21 mouse cellular contexts compared by ENCODE assay signal in the genomic region with DNA sequence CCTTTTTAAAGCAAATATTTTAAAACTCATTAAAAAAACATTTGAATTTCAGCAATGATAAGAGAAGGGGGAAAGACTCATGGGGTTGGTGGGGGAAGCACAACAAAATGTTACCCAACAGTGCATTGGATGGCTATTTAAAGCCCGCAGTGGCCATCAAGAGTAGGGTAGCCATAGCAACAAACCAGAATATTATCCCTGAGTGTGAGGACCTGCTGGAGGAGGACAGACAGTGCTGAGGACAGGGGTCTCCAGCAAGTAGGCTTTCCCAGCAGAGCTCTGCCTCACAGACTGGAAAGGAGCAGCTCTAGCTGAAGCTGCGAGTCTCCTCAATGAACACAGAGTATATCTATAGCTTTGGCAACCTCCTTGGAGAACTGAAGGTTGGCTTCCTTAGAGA.
A peak's percentile ranks its signal among the peaks of the same experiment; 100 is the strongest.
DNase-seq lines count a peak whose midpoint lies in the region; ATAC-seq and TF ChIP-seq lines count a peak whose summit lies in the region.
"Had no signal": no experiment of that assay in that cellular context is flagged by ENCODE, and none has a peak within 500 bp of the region (broad histone marks: within the 10 kb centered on the region; RNA-seq: fewer than 3 reads in every experiment).

No protein-coding gene starts in this region.

- no peaks in the 10 kb centered on the region for H3K9me3 ChIP-seq in hindbrain, embryonic 16.5 days (ENCODE audit: control insufficient read depth, low read length)
- H3K9me3 ChIP-seq in hindbrain, embryonic 13.5 days, result no peaks in the 10 kb centered on the region
- H3K9me3 ChIP-seq in midbrain, postnatal 0 days (ENCODE audit: low read length), result no peaks in the 10 kb centered on the region
- no peaks in the 10 kb centered on the region for H3K9me3 ChIP-seq in midbrain, embryonic 10.5 days (replicated peaks)
- H3K9me3 ChIP-seq: embryonic facial prominence, embryonic 12.5 days; heart, embryonic 15.5 days; hindbrain, embryonic 15.5 days had no signal

- H3K4me3 ChIP-seq in hindbrain, embryonic 16.5 days (ENCODE audit: low read length), result no peak overlapping the region
- no peak overlapping the region for H3K4me3 ChIP-seq in hindbrain, embryonic 13.5 days
- no peak overlapping the region for H3K4me3 ChIP-seq in midbrain, postnatal 0 days (ENCODE audit: low read depth, low read length)
- H3K4me3 ChIP-seq in midbrain, embryonic 10.5 days, result no peak overlapping the region
- H3K4me3 ChIP-seq: embryonic facial prominence, embryonic 12.5 days; heart, embryonic 15.5 days; hindbrain, embryonic 15.5 days had no signal

- no peak overlapping the region for H3K27ac ChIP-seq in hindbrain, embryonic 16.5 days (ENCODE audit: low read depth, low read length)
- no peak overlapping the region for H3K27ac ChIP-seq in hindbrain, embryonic 13.5 days
- no peak overlapping the region for H3K27ac ChIP-seq in midbrain, postnatal 0 days (ENCODE audit: low read depth, low read length)
- H3K27ac ChIP-seq in midbrain, embryonic 10.5 days (replicated peaks), result no peak overlapping the region
- H3K27ac ChIP-seq: embryonic facial prominence, embryonic 12.5 days; heart, embryonic 15.5 days; hindbrain, embryonic 15.5 days had no signal

- H3K9ac ChIP-seq in hindbrain, embryonic 16.5 days (ENCODE audit: low read depth, low read length), result no peak overlapping the region
- H3K9ac ChIP-seq in hindbrain, embryonic 13.5 days, result no peak overlapping the region
- H3K9ac ChIP-seq in midbrain, postnatal 0 days (replicated peaks; ENCODE audit: low read length, poor library complexity, severe bottlenecking), result no peak overlapping the region
- H3K9ac ChIP-seq: embryonic facial prominence, embryonic 12.5 days; heart, embryonic 15.5 days; hindbrain, embryonic 15.5 days had no signal

- intact Hi-C loops in left cerebral cortex, postnatal 14 days (cut with DNase I), result no loop called here
- intact Hi-C loops in left cerebral cortex, postnatal 4 days (cut with DNase I), result no loop called here

- H3K4me2 ChIP-seq in hindbrain, embryonic 16.5 days (ENCODE audit: low read length), result no peak overlapping the region
- H3K4me2 ChIP-seq in hindbrain, embryonic 13.5 days, result no peak overlapping the region
- H3K4me2 ChIP-seq in midbrain, postnatal 0 days (ENCODE audit: low read depth, low read length, poor library complexity, severe bottlenecking), result no peak overlapping the region
- H3K4me2 ChIP-seq: embryonic facial prominence, embryonic 12.5 days; heart, embryonic 11.5 days; heart, embryonic 15.5 days; hindbrain, embryonic 15.5 days had no signal

- DNase-seq in cerebellum, postnatal 10 days, result peak; percentile 15 to 30
- DNase-seq in cerebellum, postnatal 4 days (ENCODE audit: low spot score in 2 of 2), result no peak
- peak; percentile 24 to 25 for DNase-seq in left cerebral cortex, postnatal 14 days (ENCODE audit: low spot score in 2 of 2)
- DNase-seq in left cerebral cortex, postnatal 4 days, result no peak
- DNase-seq in midbrain, postnatal 0 days (ENCODE audit: low spot score), result no peak
- no peak for DNase-seq in midbrain, embryonic 10.5 days (ENCODE audit: low spot score)
- DNase-seq: adrenal gland, adult 8-10 months; adrenal gland, postnatal 36 days; B cell, adult 2 months; gastrocnemius, postnatal 36 days; heart, adult 18-20 months; heart, postnatal 14 days had no signal

- H3K27me3 ChIP-seq in hindbrain, embryonic 16.5 days (replicated peaks; ENCODE audit: control insufficient read depth, insufficient read depth, low read length), result no peaks in the 10 kb centered on the region
- H3K27me3 ChIP-seq in hindbrain, embryonic 13.5 days, result no peaks in the 10 kb centered on the region
- no peaks in the 10 kb centered on the region for H3K27me3 ChIP-seq in midbrain, postnatal 0 days (ENCODE audit: insufficient read depth, low read length)
- H3K27me3 ChIP-seq in midbrain, embryonic 10.5 days (ENCODE audit: low read depth, poor library complexity, severe bottlenecking), result no peaks in the 10 kb centered on the region
- H3K27me3 ChIP-seq: embryonic facial prominence, embryonic 12.5 days; heart, embryonic 15.5 days; hindbrain, embryonic 15.5 days had no signal

- no peak for TF ChIP-seq CTCF in midbrain, postnatal 0 days (IDR thresholded peaks at IDR 0.05)

- H3K4me1 ChIP-seq in hindbrain, embryonic 16.5 days (ENCODE audit: control insufficient read depth, insufficient read depth, low read depth, low read length), result no peaks in the 10 kb centered on the region
- H3K4me1 ChIP-seq in hindbrain, embryonic 13.5 days (replicated peaks), result no peaks in the 10 kb centered on the region
- H3K4me1 ChIP-seq in midbrain, postnatal 0 days (ENCODE audit: insufficient read depth, low read length), result no peaks in the 10 kb centered on the region
- no peaks in the 10 kb centered on the region for H3K4me1 ChIP-seq in midbrain, embryonic 10.5 days
- H3K4me1 ChIP-seq: embryonic facial prominence, embryonic 12.5 days; heart, embryonic 15.5 days; hindbrain, embryonic 15.5 days had no signal

- 81% methylated on average over 2 of the region's 2 CpGs for WGBS in hindbrain, embryonic 16.5 days
- WGBS in hindbrain, embryonic 13.5 days, result 86% methylated on average over 2 of the region's 2 CpGs
- 70% methylated on average over 2 of the region's 2 CpGs for WGBS in midbrain, postnatal 0 days
- 88% methylated on average over 2 of the region's 2 CpGs for WGBS in midbrain, embryonic 10.5 days

- H3K36me3 ChIP-seq in hindbrain, embryonic 16.5 days (ENCODE audit: control insufficient read depth, insufficient read depth, low read length), result no peaks in the 10 kb centered on the region
- H3K36me3 ChIP-seq in hindbrain, embryonic 13.5 days, result no peaks in the 10 kb centered on the region
- H3K36me3 ChIP-seq in midbrain, postnatal 0 days (ENCODE audit: insufficient read depth, low read length), result no peaks in the 10 kb centered on the region
- H3K36me3 ChIP-seq in midbrain, embryonic 10.5 days, result no peaks in the 10 kb centered on the region
- H3K36me3 ChIP-seq: embryonic facial prominence, embryonic 12.5 days; G1E; heart, embryonic 15.5 days; hindbrain, embryonic 15.5 days had no signal

- ATAC-seq in hindbrain, embryonic 16.5 days, result peak; percentile 65
- no peak for ATAC-seq in hindbrain, embryonic 13.5 days (ENCODE audit: low FRiP score)
- 0 out of 2 replicates have a peak, but pooled peaks have one; percentile 13 for ATAC-seq in midbrain, postnatal 0 days (ENCODE audit: low FRiP score)
- ATAC-seq: CD4-positive, CD25-positive, alpha-beta regulatory T cell, adult 4 months; forebrain, embryonic 16.5 days had no signal

Comparison
In these comparisons a context has a peak if more than half of its experiments do, and no peak if none do; other contexts are left out.
1. DNase-seq: peak in cerebellum, postnatal 10 days (2 of 2) and left cerebral cortex, postnatal 14 days (2 of 2); none in cerebellum, postnatal 4 days (0 of 2), left cerebral cortex, postnatal 4 days (single experiment), midbrain, postnatal 0 days (single experiment) and midbrain, embryonic 10.5 days (single experiment).